Mouse (Mus musculus) cerebellum, adult 11-12 months (tissue): ENCODE results near the gene Capn2.

Source experiments
- DNase-seq: peaks from one replicate; pipeline ENCODE4 v3.0.0; 2022

The Capn2 gene

DNA sequence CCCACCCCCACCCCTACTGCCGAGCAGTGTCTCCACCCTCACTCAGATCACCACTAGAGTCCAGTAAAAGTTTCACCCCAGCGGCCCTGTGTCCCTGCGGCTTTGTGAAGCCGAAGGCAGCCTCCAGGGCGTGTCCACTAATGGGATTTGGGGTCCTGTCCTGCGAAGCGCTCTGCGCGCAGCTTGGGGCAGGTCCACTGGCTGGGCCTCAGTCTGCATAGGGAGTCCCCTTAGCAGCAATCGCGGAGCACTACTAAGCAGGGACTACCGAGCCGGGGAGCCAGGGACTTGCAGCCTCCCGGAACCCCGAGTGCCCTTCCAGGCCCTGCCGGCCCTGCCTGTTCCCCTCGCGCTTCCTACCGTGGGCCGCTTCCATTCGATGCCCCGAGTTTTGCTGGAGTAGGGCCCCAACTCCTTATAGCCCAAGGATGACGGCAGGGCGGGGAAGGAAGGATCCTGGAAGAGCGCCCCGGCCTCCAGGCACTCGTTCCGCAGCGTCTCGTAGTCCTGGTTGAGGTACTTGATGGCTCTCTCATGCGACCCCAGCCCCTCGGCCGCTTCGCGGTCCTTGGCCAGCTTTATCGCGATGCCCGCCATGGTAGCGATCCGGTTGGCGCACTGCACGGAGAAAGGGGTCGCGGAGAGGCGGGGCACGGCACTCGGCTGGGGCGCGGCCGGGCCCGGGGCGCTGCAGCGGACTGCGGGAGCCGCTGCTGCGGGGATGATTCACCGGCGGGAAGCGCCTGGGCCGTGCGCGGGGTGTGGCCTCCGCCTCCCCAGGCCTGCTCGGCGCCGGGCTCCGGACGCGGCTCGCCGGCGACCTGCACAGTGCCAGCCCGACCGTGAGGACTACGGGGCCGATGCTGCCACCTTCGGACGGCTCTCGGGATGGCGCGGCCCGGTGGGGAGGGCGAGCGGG lies at the start of gene Capn2:
Gene Capn2, minus strand, starts transcription at position 851 of the 919 bp plus-strand sequence.
- peak; percentile 84 for DNase-seq

GRCm38 (mm10) chr1:182565351-182565835 lies 48.0 kb upstream of the Capn2 start:
- DNase-seq = no peak

GRCm38 (mm10) chr1:182564408-182565120 lies 47.2 kb upstream of the Capn2 start, which contains the start of gene Capn8:
Capn8 (plus strand) TSS chr1:182565007.
- no peak for DNase-seq

DNA sequence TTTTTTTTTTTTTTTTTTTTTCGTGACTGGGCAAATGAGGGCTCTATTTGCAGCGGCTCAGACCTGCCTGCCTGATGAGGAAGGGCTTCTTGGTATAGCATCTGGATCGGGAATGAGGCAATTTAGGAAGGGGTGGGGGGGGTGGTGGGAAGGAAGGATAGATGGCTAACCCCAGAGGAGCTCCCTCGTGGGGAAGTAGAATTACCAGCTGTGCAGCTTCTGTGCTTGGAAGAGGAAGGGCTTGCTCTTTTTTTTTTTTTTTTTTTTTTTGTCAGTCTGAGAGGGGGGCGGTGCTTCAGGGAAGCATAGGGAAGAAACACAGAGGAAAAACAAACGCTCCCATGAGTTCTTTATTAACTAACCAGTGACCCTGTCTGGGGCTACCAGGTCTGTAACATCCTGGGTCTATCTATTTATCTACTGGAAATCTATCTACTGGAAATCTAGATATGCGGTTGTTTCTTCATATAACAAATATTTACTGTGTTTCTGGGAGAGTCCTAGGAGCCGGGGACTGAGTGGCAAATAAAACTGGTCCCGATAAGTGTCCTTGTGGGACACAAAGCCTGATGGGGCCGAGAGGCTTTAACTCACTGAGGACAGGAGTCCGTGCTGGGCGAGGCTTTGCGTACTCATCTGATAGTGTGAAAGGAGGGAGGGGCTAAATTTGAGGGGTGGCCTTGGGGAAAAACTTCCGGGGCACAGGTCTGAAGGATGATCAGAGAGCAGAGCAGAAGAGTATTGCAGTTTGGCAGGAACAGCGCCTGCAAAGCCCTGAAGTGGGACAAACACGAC lies 45.4 kb upstream of the Capn2 start:
- DNase-seq = no peak

GRCm38 (mm10) chr1:182561945-182562514 lies 44.6 kb upstream of the Capn2 start:
- no peak for DNase-seq

DNA sequence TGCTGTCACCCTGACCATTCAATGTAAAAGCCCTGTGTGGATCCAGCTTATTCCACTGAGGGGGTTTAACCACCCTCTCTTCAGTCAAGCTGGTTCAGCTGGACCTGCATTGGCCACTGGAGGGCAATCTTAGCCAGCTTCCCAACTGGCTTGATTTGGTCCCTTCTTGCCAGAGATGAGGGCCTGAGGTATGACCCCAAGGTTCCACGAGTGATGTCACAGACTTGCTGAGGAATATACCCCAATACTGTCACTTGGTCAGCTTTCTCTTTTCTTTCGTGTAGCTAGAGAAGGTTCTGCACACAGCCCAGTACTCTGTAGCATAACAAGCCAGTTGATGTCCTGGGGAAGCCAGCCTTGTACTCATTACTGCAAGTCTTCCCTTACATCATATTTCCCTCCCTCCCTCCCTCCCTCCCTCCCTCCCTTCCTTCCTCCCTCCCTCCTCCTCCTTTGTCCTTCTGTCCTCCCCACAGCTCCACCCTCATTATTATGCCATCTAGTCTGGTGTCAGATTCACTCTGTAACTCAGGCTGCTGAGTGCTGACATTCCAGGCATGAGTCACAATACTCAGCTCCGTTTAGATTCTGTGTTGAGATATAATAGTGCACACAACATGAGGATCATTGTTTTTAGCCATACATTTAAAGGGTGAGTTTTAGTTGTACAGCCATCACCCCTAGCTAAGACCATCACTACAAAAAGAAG lies 43.1 kb upstream of the Capn2 start:
- no peak for DNase-seq

- DNase-seq = no peak
Measured at GRCm38 (mm10) chr1:182559530-182559929, 42.1 kb upstream of the Capn2 start.

GRCm38 (mm10) chr1:182558271-182558670 lies 40.9 kb upstream of the Capn2 start:
- DNase-seq = no peak

GRCm38 (mm10) chr1:182553649-182554375 lies 36.4 kb upstream of the Capn2 start:
- peak; percentile 19 for DNase-seq

- DNase-seq = no peak
Measured at GRCm38 (mm10) chr1:182550761-182551160, 33.4 kb upstream of the Capn2 start.

DNA sequence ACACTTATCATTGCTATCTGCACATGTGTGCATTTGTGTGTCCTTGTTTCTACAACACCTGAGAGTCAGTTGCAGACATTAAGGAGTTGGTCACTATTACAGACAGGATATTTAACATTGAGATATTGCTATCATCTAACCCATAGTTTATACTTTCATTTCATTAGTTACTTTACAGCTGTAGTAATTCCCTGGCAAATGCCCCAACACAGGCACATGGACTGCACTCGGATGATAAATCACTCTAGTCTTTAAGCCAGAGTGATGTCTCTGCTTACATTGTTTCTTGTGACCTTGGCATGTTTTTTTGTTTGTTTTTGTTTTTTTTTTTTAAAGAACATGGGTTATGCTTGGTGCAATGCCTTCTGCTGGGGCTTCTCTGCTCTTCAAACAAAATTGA lies 26.5 kb upstream of the Capn2 start:
- no peak for DNase-seq

DNA sequence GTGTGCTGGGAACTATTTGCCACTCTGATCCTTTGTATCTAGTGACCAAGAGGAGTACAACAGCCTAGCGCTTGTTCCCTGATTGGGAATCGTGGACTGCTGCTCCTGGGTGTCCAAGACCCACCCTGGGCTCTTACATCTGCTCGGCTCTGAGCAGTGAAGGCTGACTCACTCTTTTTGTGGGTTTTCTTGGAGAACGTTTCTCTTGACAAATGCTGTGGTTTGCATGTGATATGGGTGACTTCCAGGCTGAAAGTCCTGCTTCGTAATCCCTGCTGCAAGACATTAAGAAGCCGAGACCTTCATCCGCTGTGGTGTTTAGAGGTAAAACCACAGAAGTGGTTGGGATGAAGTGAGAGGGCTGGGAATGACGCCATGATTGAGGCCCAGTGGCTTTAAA lies 25.7 kb upstream of the Capn2 start:
- DNase-seq = no peak

DNA sequence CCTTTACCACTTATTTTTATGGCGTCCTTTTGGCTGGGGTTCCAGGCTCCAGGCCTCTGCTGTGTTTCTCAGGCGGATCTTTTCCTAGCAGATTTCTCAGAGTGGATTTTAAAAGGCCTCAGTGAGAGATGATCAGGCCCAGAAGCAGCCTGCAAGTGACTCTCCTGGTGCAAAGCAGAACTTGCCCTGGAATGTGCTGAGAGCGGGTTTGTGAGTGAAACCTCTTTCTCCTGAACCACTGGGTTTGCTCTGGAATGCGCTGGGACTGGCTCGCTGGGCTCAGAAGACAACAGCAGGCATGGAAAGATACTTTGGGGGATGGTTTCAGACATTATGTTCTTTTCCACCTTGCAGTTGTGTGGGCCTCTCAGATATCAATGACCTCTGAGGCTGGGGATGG lies 24.7 kb upstream of the Capn2 start:
- DNase-seq = no peak

DNA sequence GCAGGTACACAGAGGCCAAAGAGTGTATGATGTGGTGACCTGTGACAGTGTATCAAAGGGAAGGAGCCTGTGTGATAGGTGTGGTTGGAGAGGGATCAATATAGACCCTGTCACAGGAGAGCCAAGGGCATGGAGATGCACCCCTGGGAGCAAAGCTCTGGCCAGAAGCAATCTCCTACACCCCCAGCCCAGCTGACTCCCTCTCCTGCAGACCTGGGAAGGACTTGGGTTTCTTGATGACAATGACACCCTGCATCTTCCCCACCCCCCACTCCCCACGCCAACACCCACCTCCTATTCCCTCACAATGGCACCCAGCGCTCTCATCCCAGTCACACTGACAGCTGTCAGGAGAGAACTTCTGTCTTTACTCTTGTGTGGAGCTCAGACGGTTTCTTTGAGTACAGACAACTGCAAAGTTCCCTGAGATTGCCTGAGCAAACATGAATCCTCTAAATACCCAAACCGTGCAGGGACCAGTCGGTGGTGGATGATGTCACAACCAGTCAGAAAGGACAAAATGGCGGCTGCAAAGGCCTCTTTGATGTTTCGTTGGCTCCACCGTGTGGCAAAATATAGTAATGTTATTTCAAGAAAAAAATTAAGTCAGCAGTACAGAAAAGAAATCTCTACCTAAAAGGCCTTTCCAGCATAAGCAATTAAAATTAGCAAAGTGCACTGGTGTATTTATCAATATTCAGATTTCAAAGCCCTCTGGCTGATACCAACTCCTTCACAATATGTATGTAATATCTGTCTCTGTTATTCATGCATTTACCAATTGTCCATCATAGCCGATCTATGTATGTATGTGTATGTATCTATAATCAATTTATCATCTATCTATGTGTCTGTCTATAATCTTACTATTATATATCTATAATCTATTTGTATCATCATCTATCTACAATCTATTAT lies 21.9 kb upstream of the Capn2 start:
- DNase-seq = peak; percentile 75

DNA sequence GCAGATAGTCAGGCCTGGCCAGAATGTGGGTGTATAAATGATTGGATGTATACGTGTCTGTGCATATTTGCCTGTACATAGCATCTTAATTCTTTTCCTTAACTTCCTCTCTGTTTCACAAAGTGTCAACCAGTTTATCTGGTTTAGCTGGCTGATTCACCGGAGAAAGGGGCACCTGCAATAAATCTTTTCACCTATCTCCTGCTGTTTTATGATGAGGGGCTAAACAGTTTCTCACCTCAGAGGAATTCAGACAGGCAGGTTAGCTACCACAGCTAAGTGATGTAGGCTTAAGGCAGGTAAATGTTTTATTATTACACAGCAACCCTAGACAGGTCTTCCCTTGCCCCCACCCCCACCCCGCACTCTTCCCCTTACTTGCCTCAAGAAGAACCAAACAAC lies 17.7 kb upstream of the Capn2 start:
- no peak for DNase-seq

GRCm38 (mm10) chr1:182533583-182533982 lies 16.2 kb upstream of the Capn2 start:
- DNase-seq = no peak

GRCm38 (mm10) chr1:182527921-182528858 lies 10.8 kb upstream of the Capn2 start:
- no peak for DNase-seq

- DNase-seq = no peak
Measured at GRCm38 (mm10) chr1:182527261-182527766, 9.9 kb upstream of the Capn2 start.

- DNase-seq = no peak
Measured at GRCm38 (mm10) chr1:182525601-182526000, 8.2 kb upstream of the Capn2 start.
